Mouse (Mus musculus) testis, adult 2 months (tissue): Measurements from ENCODE around the gene Vangl2.

Experiments
- CTCF ChIP-seq: fragments of 200-500 bp; IDR thresholded peaks from 2 replicates; pipeline ENCODE4 v1.5.1; 2012; ENCODE audit warnings: low read depth, mild to moderate bottlenecking, inconsistent platforms, low read length, moderate library complexity; ENCODE audit not compliant: control insufficient read depth, insufficient read depth, insufficient replicate concordance
- POLR2A ChIP-seq: fragments of 200-500 bp; IDR thresholded peaks from 2 replicates; pipeline ENCODE4 v1.6.1; 2012; ENCODE audit warnings: low read depth, mild to moderate bottlenecking, inconsistent platforms, low read length, moderate library complexity; ENCODE audit not compliant: control insufficient read depth

- TF ChIP-seq POLR2A (no peak), CTCF (no peak)
These were observed 30.6 kb upstream of the Vangl2 start for GRCm38 (mm10) chr1:172058874-172059273.
